Mouse (Mus musculus) NIH3T3 (cell line): ENCODE results near the gene Tmem131.
A peak's percentile ranks its signal among the peaks of the same experiment; 100 is the strongest.

Experiments used
- DNase-seq: peaks from one replicate; pipeline ENCODE4 v3.0.0-alpha.2; 2012; ENCODE audit warnings: low read depth

Tmem131 gene

DNA sequence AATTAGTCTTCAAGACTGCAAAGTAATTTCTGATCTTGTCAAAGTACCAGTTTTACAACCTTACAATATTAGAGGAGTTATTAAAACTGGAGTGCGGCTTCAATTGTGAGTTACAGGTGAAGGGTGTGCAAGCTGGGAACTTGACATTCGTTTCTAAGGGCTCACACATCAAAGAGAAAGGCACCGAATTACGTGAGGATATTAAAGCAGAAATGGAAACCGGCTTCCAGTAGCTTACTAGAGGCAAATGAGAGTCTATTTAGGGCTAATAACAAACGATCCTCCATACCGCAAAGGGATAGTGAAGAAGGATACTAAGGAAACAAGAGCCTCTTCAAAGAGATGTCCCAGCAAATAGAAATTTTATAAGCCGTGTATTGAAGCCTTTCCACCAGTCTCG lies 5.1 kb downstream of the Tmem131 start:
- no peak for DNase-seq

GRCm38 (mm10) chr1:36937648-36938047 lies 5.8 kb downstream of the Tmem131 start:
- peak; percentile 29 for DNase-seq

GRCm38 (mm10) chr1:36937015-36937414 lies 6.5 kb downstream of the Tmem131 start:
- DNase-seq, result no peak

- DNase-seq, result no peak
Measured at GRCm38 (mm10) chr1:36936567-36936966, 6.9 kb downstream of the Tmem131 start.

DNA sequence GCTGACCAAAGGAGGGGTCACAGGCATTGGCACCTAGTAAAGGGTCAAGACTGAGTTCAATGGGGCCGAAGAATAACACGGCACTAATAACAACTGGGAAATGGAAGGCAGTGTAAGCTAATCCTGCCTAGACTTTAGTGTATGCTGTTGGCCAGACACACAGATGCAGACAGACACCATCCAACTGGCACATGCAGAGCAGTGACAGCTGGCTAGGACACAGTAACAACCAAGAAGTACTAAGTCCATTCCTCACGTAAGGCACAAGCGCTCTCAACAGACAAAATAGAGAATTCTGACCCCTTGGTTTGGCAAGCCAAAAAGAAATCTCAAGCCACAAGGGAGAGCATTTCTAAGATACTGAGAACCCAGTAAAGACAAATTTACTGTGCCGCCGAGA lies 8.7 kb downstream of the Tmem131 start:
- DNase-seq, result no peak

DNA sequence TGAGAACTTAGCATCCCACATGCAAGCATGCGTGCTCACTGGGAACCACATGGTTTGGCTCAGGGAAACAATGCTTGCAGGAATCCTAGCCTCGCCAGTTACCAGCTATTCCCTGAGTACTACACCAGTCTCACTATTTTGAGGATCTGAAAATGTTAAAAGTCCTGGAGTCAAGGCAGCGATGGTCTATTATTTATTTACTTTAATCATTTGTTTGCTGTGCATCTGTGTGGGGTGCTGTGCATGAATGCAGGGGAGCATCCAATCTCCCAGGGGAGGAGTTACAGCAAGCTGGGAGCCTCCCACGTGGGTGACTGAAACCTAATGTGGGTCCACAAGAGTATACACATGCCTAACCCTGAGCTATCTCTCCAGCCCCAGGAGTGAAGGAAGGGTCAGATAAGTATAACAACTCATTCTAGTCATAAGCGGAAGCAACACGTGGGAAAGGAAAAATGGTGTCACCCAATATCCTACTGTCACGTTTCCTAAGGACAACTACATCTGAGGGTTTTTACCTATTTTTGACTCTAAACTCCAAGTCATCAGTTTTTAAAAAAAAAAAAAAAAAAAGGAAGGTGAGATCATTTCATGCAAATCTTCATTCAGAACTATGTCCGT lies 9.4 kb downstream of the Tmem131 start:
- DNase-seq, result no peak

- no peak for DNase-seq
Measured at GRCm38 (mm10) chr1:36932231-36932630, 11.2 kb downstream of the Tmem131 start.

GRCm38 (mm10) chr1:36930911-36931310 lies 12.6 kb downstream of the Tmem131 start:
- no peak for DNase-seq

- DNase-seq, result no peak
Measured at GRCm38 (mm10) chr1:36929996-36930395, 13.5 kb downstream of the Tmem131 start.

GRCm38 (mm10) chr1:36928357-36929330 lies 14.8 kb downstream of the Tmem131 start:
- peak; percentile 34 for DNase-seq

DNA sequence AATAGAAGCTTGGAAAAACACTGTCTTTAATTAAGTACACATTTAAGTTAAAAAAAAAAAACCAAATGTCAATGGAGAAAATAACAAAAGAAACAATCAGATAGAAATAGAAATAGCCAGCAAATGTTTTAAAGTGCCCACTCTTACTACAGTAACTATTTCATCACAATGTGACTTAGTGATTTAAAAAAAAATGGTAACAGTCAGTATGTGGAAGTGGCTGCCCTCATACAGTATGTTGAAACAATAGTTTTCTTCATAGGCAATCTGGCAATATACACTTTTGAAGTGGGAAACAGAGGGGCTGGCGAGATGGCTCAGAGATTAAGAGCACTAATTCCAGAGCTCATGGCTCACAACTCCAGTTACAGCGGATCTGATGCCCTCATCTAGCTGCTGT lies 15.9 kb downstream of the Tmem131 start:
- DNase-seq, result no peak

- no peak for DNase-seq
Measured at GRCm38 (mm10) chr1:36926738-36927137, 16.7 kb downstream of the Tmem131 start.

- no peak for DNase-seq
Measured at GRCm38 (mm10) chr1:36926246-36926645, 17.2 kb downstream of the Tmem131 start.

DNA sequence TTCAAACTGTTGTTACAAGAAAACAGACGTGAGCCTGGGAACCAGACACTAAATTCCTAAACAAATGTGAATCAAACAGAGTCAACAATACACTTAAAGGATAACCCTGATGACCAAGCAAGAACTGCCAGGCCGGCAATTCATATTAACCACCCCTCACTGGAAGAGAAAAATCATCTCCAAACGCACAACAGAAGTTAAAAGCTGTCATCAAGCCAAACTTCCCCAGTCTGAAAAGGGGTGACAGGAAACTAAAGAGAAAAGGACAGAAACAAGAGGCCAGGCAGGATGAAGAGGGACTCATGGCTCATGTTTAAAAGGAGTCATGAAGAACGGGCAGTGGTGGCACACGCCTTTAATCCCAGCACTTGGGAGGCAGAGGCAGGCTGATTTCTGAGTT lies 17.7 kb downstream of the Tmem131 start:
- no peak for DNase-seq

DNA sequence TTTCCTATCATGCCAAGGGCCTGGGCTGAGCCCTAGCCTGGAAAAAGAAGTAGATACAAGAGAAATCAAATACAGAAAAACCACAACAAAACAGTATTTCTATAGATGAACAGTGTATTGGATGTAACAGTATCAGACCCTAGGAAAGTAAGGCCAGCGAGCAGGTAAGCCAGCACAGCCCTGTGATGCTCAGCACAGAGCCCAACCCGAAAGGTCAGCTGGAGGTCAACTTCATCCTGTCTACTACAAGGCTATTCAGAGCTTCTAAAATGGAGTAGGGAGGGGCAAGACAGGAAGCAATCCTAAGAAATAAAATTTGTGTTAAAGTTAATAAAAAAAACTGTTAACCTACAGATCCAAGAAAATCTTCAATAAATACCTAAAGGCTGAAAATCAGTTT lies 18.6 kb downstream of the Tmem131 start:
- no peak for DNase-seq

DNA sequence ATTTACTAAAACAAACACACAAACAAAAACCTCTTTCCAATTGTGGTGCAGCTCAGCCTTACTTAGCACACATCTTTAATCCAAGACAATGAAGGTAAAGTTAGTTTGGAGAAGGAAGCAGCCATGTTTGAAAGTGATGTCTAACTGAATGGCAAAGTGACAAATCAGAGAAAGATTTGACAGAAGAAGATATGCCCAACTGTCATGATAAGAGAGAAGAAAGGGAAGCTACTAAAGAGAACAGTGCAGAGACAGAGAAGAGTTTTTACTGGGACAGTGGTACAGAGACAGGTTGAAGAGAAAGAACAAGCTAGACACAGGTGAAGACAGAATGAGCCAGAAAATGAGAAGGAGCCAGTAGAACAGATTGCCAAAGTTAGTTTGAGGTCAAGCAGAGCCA lies 19.6 kb downstream of the Tmem131 start:
- no peak for DNase-seq

DNA sequence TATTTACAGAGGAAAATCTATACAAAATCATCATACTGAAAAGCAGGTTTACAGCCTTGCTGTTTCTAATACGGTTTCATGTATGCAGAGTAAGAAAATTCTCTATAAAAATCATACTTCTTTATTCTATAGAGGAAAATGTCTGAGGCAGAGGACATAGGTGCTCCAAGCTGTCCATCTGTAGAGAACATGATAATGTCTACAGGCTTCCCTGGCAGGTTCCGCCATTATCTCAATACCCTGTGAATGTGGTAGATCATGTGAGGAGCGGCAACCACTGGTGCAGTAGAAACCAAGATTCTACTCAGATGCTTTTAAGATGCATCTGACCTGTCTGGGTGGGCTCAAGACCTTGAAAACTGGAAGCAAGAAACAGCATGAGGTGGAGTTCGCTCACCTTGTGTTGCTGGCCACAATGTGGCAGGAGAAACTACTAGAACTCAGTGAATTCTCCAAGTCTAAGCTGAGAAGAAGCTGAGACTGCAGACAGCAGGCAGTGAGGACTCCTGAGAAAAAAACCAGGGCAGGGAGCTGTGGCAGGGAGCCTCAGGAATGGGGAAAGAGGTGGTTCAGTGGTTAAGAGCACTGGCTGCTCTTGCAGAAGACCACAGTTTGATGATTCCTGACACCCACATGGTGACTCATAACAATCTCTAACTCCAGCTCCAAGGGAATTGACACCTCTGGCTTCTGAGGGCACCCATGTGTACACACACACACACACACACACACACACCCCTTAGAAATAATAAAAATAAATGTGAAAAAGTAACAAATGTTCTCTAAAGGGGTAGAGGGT lies 20.6 kb downstream of the Tmem131 start:
- peak; percentile 32 for DNase-seq

GRCm38 (mm10) chr1:36921614-36922393 lies 21.7 kb downstream of the Tmem131 start:
- no peak for DNase-seq

GRCm38 (mm10) chr1:36920726-36921125 lies 22.7 kb downstream of the Tmem131 start:
- peak; percentile 63 for DNase-seq

DNA sequence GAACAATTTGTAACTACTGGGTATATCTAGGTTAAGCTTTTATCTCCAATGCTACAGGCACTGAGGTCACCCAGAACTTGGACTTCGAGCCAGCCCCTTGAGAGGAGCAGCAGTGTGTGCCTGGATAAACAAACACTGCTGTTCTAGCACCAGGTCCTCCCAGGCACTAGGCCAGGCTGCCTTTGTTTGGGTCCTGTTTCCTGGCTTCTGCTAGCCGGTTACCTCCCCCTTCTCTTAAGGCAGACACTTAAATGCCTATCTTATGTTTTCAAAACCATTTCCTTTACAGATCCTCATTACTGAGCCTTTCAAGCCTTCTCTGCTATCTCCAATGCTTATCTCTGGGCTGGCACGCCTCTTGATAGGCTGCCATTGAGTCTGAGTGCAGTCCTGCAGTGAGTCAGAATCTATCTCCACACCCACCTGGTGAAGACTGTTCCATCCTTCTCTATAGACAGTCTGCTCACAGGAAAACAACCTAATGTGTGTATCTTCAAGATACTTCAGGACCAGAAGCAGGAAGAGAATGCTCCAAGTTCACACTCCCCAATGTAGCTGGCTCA lies 23.2 kb downstream of the Tmem131 start:
- peak; percentile 40 for DNase-seq

DNA sequence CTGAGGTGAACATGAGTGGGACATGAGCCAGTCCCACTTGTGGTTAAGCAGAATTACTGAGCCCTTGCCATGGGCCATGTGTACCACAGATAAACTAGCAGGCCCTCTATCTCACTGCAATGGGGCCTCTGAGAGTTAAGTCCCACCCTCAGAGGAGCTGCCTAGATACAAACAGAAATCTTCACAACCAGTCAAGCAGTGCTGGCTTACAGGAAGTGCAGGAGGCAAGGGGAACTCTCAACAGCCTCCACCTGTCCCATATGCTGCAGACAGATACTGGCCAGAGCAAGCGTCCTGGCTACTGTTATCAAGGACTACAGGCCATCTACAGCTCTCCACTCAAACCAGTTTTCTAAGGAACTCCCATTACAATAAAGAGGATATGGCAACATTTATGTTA lies 23.7 kb downstream of the Tmem131 start:
- no peak for DNase-seq
